Mouse (Mus musculus) midbrain, postnatal 0 days (tissue): ENCODE data around the gene Drg1. TPM values are rescaled to one million over a fixed set of nuclear protein-coding genes. Genes with fewer than 3 reads are reported as not detected.
A peak's percentile ranks its signal among the peaks of the same experiment; 100 is the strongest.

Source experiments
- ATAC-seq: fragments of 200-750 bp; cut with Nextera tagmentation; 2 replicates; pipeline ENCODE4 v1.8.0; 2017; ENCODE audit warnings: moderate number of reproducible peaks, mild to moderate bottlenecking, moderate TSS enrichment, moderate library complexity; ENCODE audit not compliant: low FRiP score
- DNase-seq: peaks from one replicate; pipeline ENCODE4 v3.0.0-alpha.2; 2015; ENCODE audit warnings: low spot score
- H3K27ac ChIP-seq: fragments of 300-500 bp; sonication (generic); 2 replicates; pipeline ENCODE4 v1.5.1; 2014; ENCODE audit warnings: low read depth, mild to moderate bottlenecking, low read length, mixed read lengths
- H3K27me3 ChIP-seq: fragments of 300-500 bp; sonication (generic); 2 replicates; pipeline ENCODE4 v1.6.1; 2014; ENCODE audit warnings: low read length, control low read depth, mixed read lengths; ENCODE audit not compliant: insufficient read depth
- H3K36me3 ChIP-seq: fragments of 300-500 bp; sonication (generic); 2 replicates; pipeline ENCODE4 v1.6.1; 2014; ENCODE audit warnings: low read length, control low read depth, mixed read lengths; ENCODE audit not compliant: insufficient read depth
- H3K4me1 ChIP-seq: fragments of 300-500 bp; sonication (generic); 2 replicates; pipeline ENCODE4 v1.6.1; 2014; ENCODE audit warnings: mild to moderate bottlenecking, control low read depth, antibody characterized with exemption, low read length, mixed read lengths; ENCODE audit not compliant: insufficient read depth
- H3K4me2 ChIP-seq: fragments of 300-500 bp; sonication (generic); 2 replicates; pipeline ENCODE4 v1.6.1; 2014; ENCODE audit warnings: low read depth, mild to moderate bottlenecking, low read length, mixed read lengths; ENCODE audit not compliant: poor library complexity, severe bottlenecking
- H3K4me3 ChIP-seq: fragments of 300-500 bp; sonication (generic); 2 replicates; pipeline ENCODE4 v1.5.1; 2014; ENCODE audit warnings: low read depth, mild to moderate bottlenecking, low read length, moderate library complexity
- H3K9ac ChIP-seq: fragments of 300-500 bp; sonication (generic); replicated peaks from 2 replicates; pipeline ENCODE4 v1.6.1; 2014; ENCODE audit warnings: mild to moderate bottlenecking, low read length, moderate library complexity, mixed read lengths; ENCODE audit not compliant: poor library complexity, severe bottlenecking
- H3K9me3 ChIP-seq: fragments of 300-500 bp; sonication (generic); 2 replicates; pipeline ENCODE4 v1.6.1; 2016; ENCODE audit warnings: low read length, control low read depth
- CTCF ChIP-seq: IDR thresholded peaks from 2 replicates; pipeline ENCODE4 v1.5.1; 2016; ENCODE audit warnings: antibody characterized with exemption, mild to moderate bottlenecking
- WGBS: fragments of 180-500 bp; shearing (Covaris S2); extraction: QIAGEN DNeasy Blood & Tissue Kit; methylation state at CpG from one replicate; pipeline ENCODE4 v1.1.7; 2014; 5-methylcytosine and 5-hydroxymethylcytosine counted together
- polyA plus RNA-seq: library from polyadenylated mRNA; unstranded; fragments of >200 nt; fragmentation: Nextera tagmentation; extraction: Ambion mirVana; gene quantifications from 2 replicates; pipeline ENCODE4 v1.2.1, GENCODE M21; 2015
- total RNA-seq: library from RNA; depleted of rRNA; stranded (reverse); fragments of >200 nt; gene quantifications from 2 replicates; pipeline ENCODE4 v1.2.3, GENCODE M21; 2014

The Drg1 gene
- total and polyA plus RNA-seq, 2 experiments from 2014 or later, result 80.6 to 183 TPM

GRCm38 (mm10) chr11:3279729-3280128, 13.5 kb upstream of the Drg1 start:
- Histone ChIP-seq H3K4me3 (no peak overlapping the region), H3K9me3 (no peaks in the 10 kb centered on the region), H3K27ac (no peak overlapping the region), H3K4me1 (no peaks in the 10 kb centered on the region), H3K36me3 (no peaks in the 10 kb centered on the region), H3K9ac (no peak overlapping the region), H3K4me2 (no peak overlapping the region), H3K27me3 (no peaks in the 10 kb centered on the region)
- no peak for TF ChIP-seq CTCF
- ATAC-seq (no peak), DNase-seq (no peak)
- 81% methylated on average over 2 of the region's 2 CpGs for WGBS

DNA sequence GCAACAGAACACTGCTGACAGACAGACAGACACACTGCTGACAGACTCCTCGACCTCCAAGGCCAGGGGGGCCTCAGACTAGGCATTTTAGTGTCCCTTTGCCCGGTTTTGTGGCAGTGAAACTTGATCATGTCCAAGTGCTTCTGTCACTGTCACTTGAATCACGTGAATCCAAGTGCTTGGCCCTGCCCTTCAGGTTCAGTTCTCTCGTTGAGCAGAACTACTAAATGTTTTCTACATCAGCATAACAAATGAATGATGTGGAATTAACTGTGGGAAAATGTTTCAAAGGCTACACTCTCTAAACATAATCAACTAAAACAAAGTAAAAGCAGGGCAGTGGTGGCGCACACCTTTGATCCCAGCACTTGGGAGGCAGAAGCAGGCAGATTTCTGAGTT, 12.1 kb upstream of the Drg1 start:
- Histone ChIP-seq H3K9me3 (no peaks in the 10 kb centered on the region), H3K4me1 (no peaks in the 10 kb centered on the region), H3K4me2 (no peak overlapping the region), H3K27ac (no peak overlapping the region), H3K27me3 (no peaks in the 10 kb centered on the region), H3K9ac (no peak overlapping the region), H3K36me3 (no peaks in the 10 kb centered on the region), H3K4me3 (no peak overlapping the region)
- no peak for DNase-seq
- 70% methylated on average over 5 of the region's 5 CpGs for WGBS
- TF ChIP-seq CTCF, result no peak
- no peak for ATAC-seq

DNA sequence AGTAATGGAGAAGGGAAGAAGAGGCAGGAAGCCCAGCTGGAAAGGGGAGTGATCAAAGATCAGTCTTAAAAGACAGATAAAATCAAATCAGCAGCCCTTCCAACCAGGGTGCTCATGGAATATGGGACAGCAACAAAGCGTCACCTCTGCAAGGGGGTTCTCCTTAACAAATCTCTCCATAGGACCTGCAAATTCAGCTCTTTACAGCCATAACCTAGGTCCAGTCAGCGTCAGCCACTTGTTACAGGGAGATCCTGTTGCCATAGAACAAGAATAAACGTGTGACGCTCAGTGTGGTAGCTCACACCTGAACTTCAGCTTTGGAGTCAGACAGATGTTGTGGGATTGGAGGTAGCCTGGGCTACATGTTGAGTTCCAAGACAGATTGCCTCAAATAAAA, 3.0 kb upstream of the Drg1 start:
- ATAC-seq, result no peak
- Histone ChIP-seq H3K9ac (no peak overlapping the region), H3K4me3 (no peak overlapping the region), H3K4me1 (no peaks in the 10 kb centered on the region; the same call in 1 of the 2 replicates), H3K36me3 (no peaks in the 10 kb centered on the region), H3K27me3 (no peaks in the 10 kb centered on the region), H3K27ac (no peak overlapping the region), H3K9me3 (no peaks in the 10 kb centered on the region), H3K4me2 (no peak overlapping the region)
- no peak for DNase-seq
- WGBS, result 44% methylated on average over 4 of the region's 4 CpGs
- TF ChIP-seq CTCF, result no peak

- H3K9ac ChIP-seq, result no peak overlapping the region
- 52% methylated on average over 7 of the region's 7 CpGs for WGBS
- H3K36me3 ChIP-seq, result peaks cover 13% of the 10 kb centered on the region; the same call in 1 of the 2 replicates
- H3K4me3 ChIP-seq, result peak overlapping the region; percentile 84
- no peak for TF ChIP-seq CTCF
- no peaks in the 10 kb centered on the region for H3K27me3 ChIP-seq
- ATAC-seq (no peak), DNase-seq (no peak)
- peak overlapping the region; percentile 86; the same call in 1 of the 2 replicates for H3K27ac ChIP-seq
- H3K4me1 ChIP-seq, result no peaks in the 10 kb centered on the region; the same call in 1 of the 2 replicates
- peak overlapping the region; percentile 67 for H3K4me2 ChIP-seq
- H3K9me3 ChIP-seq, result no peaks in the 10 kb centered on the region
Observed at GRCm38 (mm10) chr11:3267133-3267532, 918 bp upstream of the Drg1 start.

GRCm38 (mm10) chr11:3265291-3266078, 730 bp downstream of the Drg1 start:
- H3K36me3 ChIP-seq, result peaks cover 21% of the 10 kb centered on the region
- peak overlapping the region; percentile 86 for H3K27ac ChIP-seq
- H3K27me3 ChIP-seq, result no peaks in the 10 kb centered on the region
- WGBS, result under 1% methylated on average over 26 of the region's 26 CpGs
- H3K4me2 ChIP-seq, result peak overlapping the region; percentile 67
- ATAC-seq (no peak), DNase-seq (peak; percentile 27)
- H3K4me3 ChIP-seq, result peak overlapping the region; percentile 84
- TF ChIP-seq CTCF, result no peak
- no peaks in the 10 kb centered on the region; the same call in 1 of the 2 replicates for H3K4me1 ChIP-seq
- H3K9ac ChIP-seq, result peak overlapping the region; percentile 73
- H3K9me3 ChIP-seq, result no peaks in the 10 kb centered on the region

GRCm38 (mm10) chr11:3259537-3259936, 6.7 kb downstream of the Drg1 start:
- no peak overlapping the region for H3K9ac ChIP-seq
- WGBS, result 100% methylated on average over 1 of the region's 1 CpGs
- no peak overlapping the region for H3K4me3 ChIP-seq
- H3K4me2 ChIP-seq, result no peak overlapping the region
- DNase-seq (no peak), ATAC-seq (no peak)
- H3K9me3 ChIP-seq, result no peaks in the 10 kb centered on the region
- H3K27me3 ChIP-seq, result no peaks in the 10 kb centered on the region
- H3K27ac ChIP-seq, result no peak overlapping the region
- peaks cover 43% of the 10 kb centered on the region for H3K36me3 ChIP-seq
- no peaks in the 10 kb centered on the region; the same call in 1 of the 2 replicates for H3K4me1 ChIP-seq
- no peak for TF ChIP-seq CTCF
